Mouse (Mus musculus) hindbrain, embryonic 16.5 days (tissue): ENCODE data around the gene Egfl8. TPM values are rescaled to one million over a fixed set of nuclear protein-coding genes. Genes with fewer than 3 reads are reported as not detected.

Experiments used
- ATAC-seq: fragments of 200-750 bp; cut with Nextera tagmentation; 2 replicates; pipeline ENCODE4 v1.8.0; 2017; ENCODE audit warnings: moderate TSS enrichment, moderate library complexity
- H3K27ac ChIP-seq: fragments of 300-500 bp; sonication (generic); 2 replicates; pipeline ENCODE4 v1.5.1; 2014; ENCODE audit warnings: low read depth, mild to moderate bottlenecking, control low read depth, low read length, moderate library complexity
- H3K27me3 ChIP-seq: fragments of 300-500 bp; sonication (generic); replicated peaks from 2 replicates; pipeline ENCODE4 v1.6.1; 2014; ENCODE audit warnings: low read length; ENCODE audit not compliant: control insufficient read depth, insufficient read depth
- H3K36me3 ChIP-seq: fragments of 300-500 bp; sonication (generic); 2 replicates; pipeline ENCODE4 v1.6.1; 2014; ENCODE audit warnings: mild to moderate bottlenecking, low read length, moderate library complexity, mixed read lengths; ENCODE audit not compliant: control insufficient read depth, insufficient read depth
- H3K4me1 ChIP-seq: fragments of 300-500 bp; sonication (generic); 2 replicates; pipeline ENCODE4 v1.6.1; 2014; ENCODE audit warnings: low read depth, low read length; ENCODE audit not compliant: control insufficient read depth, insufficient read depth
- H3K4me2 ChIP-seq: fragments of 300-500 bp; sonication (generic); 2 replicates; pipeline ENCODE4 v1.6.1; 2014; ENCODE audit warnings: mild to moderate bottlenecking, low read length, control low read depth, moderate library complexity
- H3K4me3 ChIP-seq: fragments of 300-500 bp; sonication (generic); 2 replicates; pipeline ENCODE4 v1.5.1; 2014; ENCODE audit warnings: mild to moderate bottlenecking, low read length, control low read depth, moderate library complexity
- H3K9ac ChIP-seq: fragments of 300-500 bp; sonication (generic); 2 replicates; pipeline ENCODE4 v1.6.1; 2014; ENCODE audit warnings: low read depth, mild to moderate bottlenecking, control low read depth, low read length, moderate library complexity
- H3K9me3 ChIP-seq: fragments of 300-500 bp; sonication (generic); 2 replicates; pipeline ENCODE4 v1.6.1; 2014; ENCODE audit warnings: mild to moderate bottlenecking, low read length, moderate library complexity; ENCODE audit not compliant: control insufficient read depth
- WGBS: fragments of 180-500 bp; shearing (Covaris S2); extraction: QIAGEN DNeasy Blood & Tissue Kit; methylation state at CpG from one replicate; pipeline ENCODE4 v1.1.7; 2014; 5-methylcytosine and 5-hydroxymethylcytosine counted together
- polyA plus RNA-seq: library from polyadenylated mRNA; unstranded; fragments of >200 nt; fragmentation: Nextera tagmentation; extraction: Ambion mirVana; gene quantifications from 2 replicates; pipeline ENCODE4 v1.2.1, GENCODE M21; 2015

Gene Egfl8
- polyA plus RNA-seq, 1 experiment from 2014 or later, result 8.3 TPM

GRCm38 (mm10) chr17:34589206-34589605 is 26.6 kb downstream of the Egfl8 start:
- 44% methylated on average over 7 of the region's 7 CpGs for WGBS
- Histone ChIP-seq H3K4me1 (peaks cover 35% of the 10 kb centered on the region), H3K4me3 (no peak overlapping the region), H3K27ac (no peak overlapping the region), H3K4me2 (no peak overlapping the region), H3K9me3 (no peaks in the 10 kb centered on the region), H3K36me3 (no peaks in the 10 kb centered on the region), H3K27me3 (no peaks in the 10 kb centered on the region), H3K9ac (no peak overlapping the region)
- ATAC-seq, result no peak

- Histone ChIP-seq H3K4me3 (no peak overlapping the region), H3K4me2 (no peak overlapping the region), H3K36me3 (no peaks in the 10 kb centered on the region), H3K4me1 (peaks cover 31% of the 10 kb centered on the region), H3K9me3 (no peaks in the 10 kb centered on the region), H3K27me3 (no peaks in the 10 kb centered on the region), H3K27ac (no peak overlapping the region), H3K9ac (no peak overlapping the region)
- WGBS, result 59% methylated on average over 3 of the region's 3 CpGs
- ATAC-seq, result no peak
Observed at GRCm38 (mm10) chr17:34588767-34589166, 27.0 kb downstream of the Egfl8 start.

- H3K27ac ChIP-seq, result peak overlapping the region; percentile 99
- H3K36me3 ChIP-seq, result no peaks in the 10 kb centered on the region
- ATAC-seq, result no peak
- peaks cover 27% of the 10 kb centered on the region for H3K4me1 ChIP-seq
- H3K9ac ChIP-seq, result peak overlapping the region; percentile 81
- peak overlapping the region; percentile 69 for H3K4me2 ChIP-seq
- H3K9me3 ChIP-seq, result no peaks in the 10 kb centered on the region
- 3% methylated on average over 19 of the region's 19 CpGs for WGBS
- no peaks in the 10 kb centered on the region for H3K27me3 ChIP-seq
- peak overlapping the region; percentile 70 for H3K4me3 ChIP-seq
Observed at GRCm38 (mm10) chr17:34587814-34588213, 28.0 kb downstream of the Egfl8 start.

- peak overlapping the region; percentile 70 for H3K4me3 ChIP-seq
- peak overlapping the region; percentile 81 for H3K9ac ChIP-seq
- H3K27ac ChIP-seq, result peak overlapping the region; percentile 99
- H3K4me1 ChIP-seq, result peaks cover 27% of the 10 kb centered on the region
- ATAC-seq, result peak; percentile 85
- no peaks in the 10 kb centered on the region for H3K36me3 ChIP-seq
- peak overlapping the region; percentile 69 for H3K4me2 ChIP-seq
- no peaks in the 10 kb centered on the region for H3K27me3 ChIP-seq
- H3K9me3 ChIP-seq, result no peaks in the 10 kb centered on the region
- under 1% methylated on average over 41 of the region's 50 CpGs for WGBS
Observed at GRCm38 (mm10) chr17:34587423-34587811, 28.4 kb downstream of the Egfl8 start.

GRCm38 (mm10) chr17:34586796-34587422 is 28.9 kb downstream of the Egfl8 start:
- peak; percentile 84 for ATAC-seq
- Histone ChIP-seq H3K27me3 (no peaks in the 10 kb centered on the region), H3K27ac (peak overlapping the region; percentile 99), H3K9ac (peak overlapping the region; percentile 81), H3K4me1 (peaks cover 27% of the 10 kb centered on the region), H3K36me3 (no peaks in the 10 kb centered on the region), H3K4me3 (peak overlapping the region; percentile 70), H3K9me3 (no peaks in the 10 kb centered on the region), H3K4me2 (peak overlapping the region; percentile 69)
- 0% methylated on average over 36 of the region's 38 CpGs for WGBS

- no peaks in the 10 kb centered on the region for H3K9me3 ChIP-seq
- peak overlapping the region; percentile 69 for H3K4me2 ChIP-seq
- peak overlapping the region; percentile 70 for H3K4me3 ChIP-seq
- H3K4me1 ChIP-seq, result peaks cover 22% of the 10 kb centered on the region
- ATAC-seq, result peak; percentile 13
- peak overlapping the region; percentile 99 for H3K27ac ChIP-seq
- H3K9ac ChIP-seq, result peak overlapping the region; percentile 81
- no peaks in the 10 kb centered on the region for H3K36me3 ChIP-seq
- no peaks in the 10 kb centered on the region for H3K27me3 ChIP-seq
- 15% methylated on average over 32 of the region's 32 CpGs for WGBS
Observed at GRCm38 (mm10) chr17:34585877-34586771, 29.6 kb downstream of the Egfl8 start.

GRCm38 (mm10) chr17:34585121-34585520 is 30.6 kb downstream of the Egfl8 start:
- H3K4me1 ChIP-seq, result peaks cover 15% of the 10 kb centered on the region
- H3K4me2 ChIP-seq, result no peak overlapping the region
- no peaks in the 10 kb centered on the region for H3K9me3 ChIP-seq
- H3K4me3 ChIP-seq, result no peak overlapping the region
- no peaks in the 10 kb centered on the region for H3K27me3 ChIP-seq
- H3K9ac ChIP-seq, result no peak overlapping the region
- no peak for ATAC-seq
- H3K27ac ChIP-seq, result 0 out of 2 replicates have a peak overlapping the region, but pooled peaks have one; percentile 39
- 82% methylated on average over 8 of the region's 8 CpGs for WGBS
- no peaks in the 10 kb centered on the region for H3K36me3 ChIP-seq

- no peak for ATAC-seq
- Histone ChIP-seq H3K4me2 (no peak overlapping the region), H3K4me3 (no peak overlapping the region), H3K9ac (no peak overlapping the region), H3K9me3 (no peaks in the 10 kb centered on the region), H3K27me3 (no peaks in the 10 kb centered on the region), H3K36me3 (no peaks in the 10 kb centered on the region), H3K4me1 (peaks cover 15% of the 10 kb centered on the region), H3K27ac (no peak overlapping the region)
- 81% methylated on average over 7 of the region's 8 CpGs for WGBS
Observed at GRCm38 (mm10) chr17:34583819-34584218, 32.0 kb downstream of the Egfl8 start.

- Histone ChIP-seq H3K4me3 (no peak overlapping the region), H3K27me3 (no peaks in the 10 kb centered on the region), H3K9me3 (no peaks in the 10 kb centered on the region), H3K4me1 (peaks cover 15% of the 10 kb centered on the region), H3K4me2 (no peak overlapping the region), H3K27ac (no peak overlapping the region), H3K9ac (no peak overlapping the region), H3K36me3 (no peaks in the 10 kb centered on the region)
- ATAC-seq, result no peak
- 60% methylated on average over 7 of the region's 7 CpGs for WGBS
Observed at GRCm38 (mm10) chr17:34583397-34583796, 32.4 kb downstream of the Egfl8 start.
